17 mouse cellular contexts compared by ENCODE assay signal in genomic region chr12:101854336-101854735, GRCm38 (mm10).
DNase-seq lines count a peak whose midpoint lies in the region.
"Had no signal": no experiment of that assay in that cellular context is flagged by ENCODE, and none has a peak within 500 bp of the region (broad histone marks: within the 10 kb centered on the region; RNA-seq: fewer than 3 reads in every experiment).

No protein-coding gene starts in this region.

- DNase-seq in 3T3-L1 (ENCODE audit: low read depth, low spot score) (peak; percentile 14), NIH3T3 (ENCODE audit: low read depth) (peak; percentile 55), ZHBTc4 (ENCODE audit: low read depth, low spot score) (peak; percentile 47)
- no peak for DNase-seq in left cerebral cortex, adult 9 months (ENCODE audit: low spot score in 2 of 2)
- no peak for DNase-seq in lung, postnatal 4 days
- DNase-seq in kidney, postnatal 14 days: no peak
- DNase-seq: adrenal gland, adult 2 months; adrenal gland, postnatal 10 days; adrenal gland, postnatal 25 days; cerebellum, adult 11 months; cerebellum, adult 18-20 months; cerebellum, adult 8-10 months; cerebellum, adult 9-11 months; cerebellum, postnatal 14 days; cerebellum, postnatal 36 days; embryo, embryonic 11 days; forebrain, postnatal 0 days had no signal

Comparison
In these comparisons a context has a peak if more than half of its experiments do, and no peak if none do; other contexts are left out.
1. DNase-seq: peak in 3T3-L1 (single experiment), NIH3T3 (single experiment) and ZHBTc4 (single experiment); none in left cerebral cortex, adult 9 months (0 of 2), lung, postnatal 4 days (0 of 2) and kidney, postnatal 14 days (single experiment).